Mouse (Mus musculus): ENCODE measurements around the gene Bbs5. TPM values are rescaled to one million over a fixed set of nuclear protein-coding genes. Genes with fewer than 3 reads are reported as not detected.
A peak's percentile ranks its signal among the peaks of the same experiment; 100 is the strongest.
"Not testable (repeated sequence)": the region's sequence is repeated elsewhere in the genome, so short reads cannot be mapped to it uniquely, and the experiment has no call there.

Bbs5 gene
- polyA plus RNA-seq, 1 experiment from 2014 or later: 14.2 TPM

DNA sequence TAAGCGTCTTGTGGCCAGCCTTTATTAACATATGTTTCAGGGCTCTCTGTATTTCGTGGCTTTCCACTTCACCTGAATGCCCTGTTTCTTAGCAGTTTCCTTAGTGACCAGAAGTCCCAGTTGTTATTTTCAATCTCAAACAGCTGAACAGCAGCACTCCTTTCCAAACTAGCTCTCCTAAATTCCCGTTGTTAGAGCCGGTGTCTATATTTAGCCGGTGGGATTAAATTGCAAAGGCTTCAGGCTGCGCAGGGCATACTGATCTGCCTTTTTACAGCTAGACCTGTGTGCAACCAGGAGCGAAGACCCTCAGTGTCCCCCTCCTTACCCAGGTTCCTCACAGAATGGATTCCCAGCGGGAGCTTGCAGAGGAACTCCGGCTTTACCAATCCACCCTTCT lies 22.9 kb downstream of the Bbs5 start, which contains the start of gene Klhl41:
Gene Klhl41 (plus strand): TSS at position 268 of the 400 bp plus-strand sequence.
- WGBS: 78% methylated on average over 9 of the region's 9 CpGs
- Histone ChIP-seq H3K27me3 (ENCODE audit: insufficient read depth, low read length) (no peaks in the 10 kb centered on the region), H3K9ac (no peak within 1 kb of the TSS), H3K4me1 (ENCODE audit: insufficient read depth) (no peaks in the 10 kb centered on the region), H3K36me3 (ENCODE audit: insufficient read depth) (peaks cover 13% of the 10 kb centered on the region; the same call in 1 of the 2 replicates), H3K4me2 (no peak within 1 kb of the TSS), H3K4me3 (ENCODE audit: low read depth, low read length) (no peak within 1 kb of the TSS), H3K9me3 (ENCODE audit: low read depth, low read length) (no peaks in the 10 kb centered on the region), H3K27ac (ENCODE audit: low read depth) (no peak within 1 kb of the TSS; the same call in 1 of the 2 replicates)
- ATAC-seq (ENCODE audit: insufficient read depth) (no peak), DNase-seq (no peak)
- TF ChIP-seq CTCF (IDR thresholded peaks at IDR 0.05; ENCODE audit: low read depth): no peak

DNA sequence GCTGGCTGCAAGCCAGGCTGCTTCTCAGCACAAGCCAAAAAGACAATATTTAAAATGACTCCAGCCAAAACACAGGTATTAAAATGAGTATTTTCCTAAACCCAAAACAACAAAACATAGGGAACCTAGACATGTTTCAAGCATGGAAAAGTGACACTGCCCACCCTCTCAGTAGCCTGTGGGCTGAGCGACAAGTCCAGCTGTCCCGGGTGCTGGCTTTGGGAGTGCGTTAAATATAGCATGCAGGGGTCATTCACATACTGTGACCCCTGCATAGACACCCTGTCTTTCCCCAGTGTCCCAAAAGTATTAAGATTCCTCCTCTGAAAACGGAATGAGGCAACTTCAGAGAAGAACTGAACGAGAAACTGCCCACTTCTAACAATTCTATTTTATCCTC lies 26.8 kb downstream of the Bbs5 start:
- Histone ChIP-seq H3K9ac (no peak overlapping the region), H3K27ac (ENCODE audit: low read depth) (no peak overlapping the region), H3K4me1 (ENCODE audit: insufficient read depth) (no peaks in the 10 kb centered on the region), H3K27me3 (ENCODE audit: insufficient read depth, low read length) (no peaks in the 10 kb centered on the region), H3K4me2 (no peak overlapping the region), H3K36me3 (ENCODE audit: insufficient read depth) (no peaks in the 10 kb centered on the region), H3K9me3 (ENCODE audit: low read depth, low read length) (no peaks in the 10 kb centered on the region), H3K4me3 (ENCODE audit: low read depth, low read length) (no peak overlapping the region)
- ATAC-seq (ENCODE audit: insufficient read depth): no peak
- no peak for TF ChIP-seq CTCF (IDR thresholded peaks at IDR 0.05; ENCODE audit: low read depth)
- WGBS: 60% methylated on average over 5 of the region's 5 CpGs
- peak; percentile 15 for DNase-seq

DNA sequence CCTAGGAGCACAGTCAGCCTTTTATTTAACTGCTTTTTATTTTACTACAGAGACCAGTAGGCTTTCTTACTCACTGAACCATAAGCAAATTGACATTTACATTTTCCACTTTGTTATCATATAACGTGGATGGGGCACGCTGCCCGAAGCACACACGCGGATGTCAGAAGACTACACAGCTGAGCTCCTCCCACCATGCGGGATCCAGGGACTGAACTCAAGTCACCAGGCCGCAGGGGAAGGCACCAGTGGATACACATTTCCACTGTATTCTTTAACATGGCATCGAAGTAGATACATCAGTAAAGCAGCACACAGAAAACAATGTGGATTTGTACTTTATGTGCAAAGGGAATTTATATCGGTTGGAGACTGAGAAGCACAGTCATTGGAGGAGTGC lies 28.3 kb downstream of the Bbs5 start:
- DNase-seq (no peak), ATAC-seq (ENCODE audit: insufficient read depth) (no peak)
- no peaks in the 10 kb centered on the region for H3K9me3 ChIP-seq (ENCODE audit: low read depth, low read length)
- no peak overlapping the region for H3K4me3 ChIP-seq (ENCODE audit: low read depth, low read length)
- no peak overlapping the region for H3K9ac ChIP-seq
- H3K27me3 ChIP-seq (ENCODE audit: insufficient read depth, low read length): no peaks in the 10 kb centered on the region
- WGBS: 84% methylated on average over 9 of the region's 9 CpGs
- no peak overlapping the region for H3K27ac ChIP-seq (ENCODE audit: low read depth)
- no peak overlapping the region for H3K4me2 ChIP-seq
- H3K36me3 ChIP-seq (ENCODE audit: insufficient read depth): no peaks in the 10 kb centered on the region
- H3K4me1 ChIP-seq (ENCODE audit: insufficient read depth): no peaks in the 10 kb centered on the region
- TF ChIP-seq CTCF (IDR thresholded peaks at IDR 0.05; ENCODE audit: low read depth): no peak

DNA sequence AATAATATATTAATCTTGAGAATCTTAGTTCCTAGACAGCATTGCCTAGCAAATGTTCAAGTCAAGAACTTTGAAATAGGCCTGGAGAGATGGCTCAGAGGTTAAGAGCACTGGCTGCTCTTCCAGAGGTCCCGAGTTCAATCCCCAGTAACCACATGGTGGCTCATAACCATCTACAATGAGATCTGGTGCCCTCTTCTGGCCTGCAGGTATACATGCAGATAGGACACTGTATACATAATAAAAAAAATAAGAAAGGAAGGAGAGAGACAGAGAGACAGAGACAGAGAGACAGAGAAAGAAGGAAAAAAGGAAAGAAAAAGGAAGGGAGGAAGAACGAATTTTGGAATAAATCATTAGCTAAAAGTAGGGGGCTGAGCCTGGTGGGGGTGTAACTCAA lies 29.7 kb downstream of the Bbs5 start:
- Histone ChIP-seq H3K4me2 (no peak overlapping the region), H3K9ac (no peak overlapping the region), H3K9me3 (ENCODE audit: low read depth, low read length) (no peaks in the 10 kb centered on the region), H3K36me3 (ENCODE audit: insufficient read depth) (no peaks in the 10 kb centered on the region), H3K27me3 (ENCODE audit: insufficient read depth, low read length) (no peaks in the 10 kb centered on the region), H3K4me1 (ENCODE audit: insufficient read depth) (no peaks in the 10 kb centered on the region), H3K27ac (ENCODE audit: low read depth) (no peak overlapping the region), H3K4me3 (ENCODE audit: low read depth, low read length) (no peak overlapping the region)
- 55% methylated on average over 2 of the region's 2 CpGs for WGBS
- TF ChIP-seq CTCF (IDR thresholded peaks at IDR 0.05; ENCODE audit: low read depth): peak; percentile 34
- no peak for DNase-seq
- no peak for ATAC-seq (ENCODE audit: insufficient read depth)

DNA sequence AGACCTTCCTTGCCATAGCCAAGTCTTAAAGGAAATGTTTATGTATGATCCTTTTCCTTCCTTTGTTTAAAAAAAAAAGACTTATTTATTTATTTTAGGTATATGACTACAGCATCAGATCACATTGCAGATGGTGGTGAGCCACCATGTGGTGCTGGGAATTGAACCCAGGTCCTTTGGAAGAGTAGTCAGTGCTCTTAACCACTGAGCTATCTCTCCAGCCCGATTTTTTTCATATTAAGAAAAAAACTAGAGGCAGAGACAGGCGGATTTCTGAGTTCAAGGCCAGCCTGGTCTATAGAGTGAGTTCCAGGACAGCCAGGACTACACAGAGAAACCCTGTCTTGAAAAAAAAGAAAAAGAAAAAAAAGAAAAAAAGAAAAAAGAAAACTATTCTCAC lies 30.2 kb downstream of the Bbs5 start:
- not testable (repeated sequence) for H3K27me3 ChIP-seq (ENCODE audit: insufficient read depth, low read length); H3K4me3 ChIP-seq (ENCODE audit: low read depth, low read length); DNase-seq; H3K9ac ChIP-seq; H3K9me3 ChIP-seq (ENCODE audit: low read depth, low read length); H3K27ac ChIP-seq (ENCODE audit: low read depth); H3K4me2 ChIP-seq; H3K36me3 ChIP-seq (ENCODE audit: insufficient read depth); ATAC-seq (ENCODE audit: insufficient read depth); H3K4me1 ChIP-seq (ENCODE audit: insufficient read depth)
- WGBS: 87% methylated on average over 2 of the region's 2 CpGs

DNA sequence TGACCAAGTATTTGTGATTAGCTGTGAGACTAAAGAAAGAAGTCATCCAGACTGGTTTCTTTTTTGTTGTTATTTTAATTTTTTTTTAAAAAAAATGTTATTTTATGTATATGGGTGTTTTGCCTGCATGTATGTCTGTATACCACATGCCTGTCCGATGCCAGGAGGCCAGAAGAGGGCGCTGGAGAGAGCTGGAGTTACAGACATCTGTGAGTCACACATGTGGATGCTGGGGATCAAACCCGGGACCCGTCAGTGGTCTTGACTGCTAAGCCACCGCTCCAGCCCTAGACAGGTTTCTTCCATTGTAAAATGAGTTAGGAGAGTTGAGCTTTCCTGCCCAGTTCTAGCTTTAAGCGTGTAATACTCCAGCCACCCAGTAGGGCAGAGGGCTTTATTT lies 33.0 kb downstream of the Bbs5 start:
- ATAC-seq (ENCODE audit: insufficient read depth) (no peak), DNase-seq (no peak)
- Histone ChIP-seq H3K27ac (ENCODE audit: low read depth) (no peak overlapping the region), H3K27me3 (ENCODE audit: insufficient read depth, low read length) (no peaks in the 10 kb centered on the region), H3K4me1 (ENCODE audit: insufficient read depth) (no peaks in the 10 kb centered on the region), H3K4me2 (no peak overlapping the region), H3K9me3 (ENCODE audit: low read depth, low read length) (no peaks in the 10 kb centered on the region), H3K36me3 (ENCODE audit: insufficient read depth) (no peaks in the 10 kb centered on the region), H3K9ac (no peak overlapping the region), H3K4me3 (ENCODE audit: low read depth, low read length) (no peak overlapping the region)
- peak; percentile 23; the same call in 1 of the 2 replicates for TF ChIP-seq CTCF (IDR thresholded peaks at IDR 0.05; ENCODE audit: low read depth)
- WGBS: 58% methylated on average over 6 of the region's 6 CpGs

DNA sequence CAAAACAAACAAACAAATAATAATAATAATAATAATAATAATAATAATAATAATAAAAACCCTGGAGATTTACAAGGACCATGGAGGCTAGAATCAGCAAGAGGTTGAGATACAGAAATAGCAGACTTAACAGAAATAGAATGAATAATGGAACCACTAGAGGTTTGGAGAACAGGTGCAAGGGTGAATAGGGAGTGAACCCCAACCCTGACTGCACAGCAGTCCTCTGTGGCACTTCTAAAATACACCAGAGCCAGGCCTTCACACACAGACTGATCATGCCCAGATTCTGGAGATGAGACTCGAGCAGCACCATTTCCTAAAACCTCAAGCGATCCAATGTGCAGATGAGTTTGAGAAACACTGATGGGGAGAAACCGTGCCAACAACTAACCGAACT lies 35.0 kb downstream of the Bbs5 start:
- Histone ChIP-seq H3K4me2 (no peak overlapping the region), H3K9ac (no peak overlapping the region), H3K36me3 (ENCODE audit: insufficient read depth) (0 out of 2 replicates have a peak, but pooled peaks cover 1% of the 10 kb centered on the region), H3K4me3 (ENCODE audit: low read depth, low read length) (no peak overlapping the region), H3K9me3 (ENCODE audit: low read depth, low read length) (no peaks in the 10 kb centered on the region), H3K27me3 (ENCODE audit: insufficient read depth, low read length) (no peaks in the 10 kb centered on the region), H3K4me1 (ENCODE audit: insufficient read depth) (no peaks in the 10 kb centered on the region), H3K27ac (ENCODE audit: low read depth) (no peak overlapping the region)
- WGBS: 92% methylated on average over 4 of the region's 4 CpGs
- ATAC-seq (ENCODE audit: insufficient read depth) (no peak), DNase-seq (no peak)
- no peak for TF ChIP-seq CTCF (IDR thresholded peaks at IDR 0.05; ENCODE audit: low read depth)
